Mouse (Mus musculus): Measurements from ENCODE around the gene Cdh13.

The Cdh13 gene

DNA sequence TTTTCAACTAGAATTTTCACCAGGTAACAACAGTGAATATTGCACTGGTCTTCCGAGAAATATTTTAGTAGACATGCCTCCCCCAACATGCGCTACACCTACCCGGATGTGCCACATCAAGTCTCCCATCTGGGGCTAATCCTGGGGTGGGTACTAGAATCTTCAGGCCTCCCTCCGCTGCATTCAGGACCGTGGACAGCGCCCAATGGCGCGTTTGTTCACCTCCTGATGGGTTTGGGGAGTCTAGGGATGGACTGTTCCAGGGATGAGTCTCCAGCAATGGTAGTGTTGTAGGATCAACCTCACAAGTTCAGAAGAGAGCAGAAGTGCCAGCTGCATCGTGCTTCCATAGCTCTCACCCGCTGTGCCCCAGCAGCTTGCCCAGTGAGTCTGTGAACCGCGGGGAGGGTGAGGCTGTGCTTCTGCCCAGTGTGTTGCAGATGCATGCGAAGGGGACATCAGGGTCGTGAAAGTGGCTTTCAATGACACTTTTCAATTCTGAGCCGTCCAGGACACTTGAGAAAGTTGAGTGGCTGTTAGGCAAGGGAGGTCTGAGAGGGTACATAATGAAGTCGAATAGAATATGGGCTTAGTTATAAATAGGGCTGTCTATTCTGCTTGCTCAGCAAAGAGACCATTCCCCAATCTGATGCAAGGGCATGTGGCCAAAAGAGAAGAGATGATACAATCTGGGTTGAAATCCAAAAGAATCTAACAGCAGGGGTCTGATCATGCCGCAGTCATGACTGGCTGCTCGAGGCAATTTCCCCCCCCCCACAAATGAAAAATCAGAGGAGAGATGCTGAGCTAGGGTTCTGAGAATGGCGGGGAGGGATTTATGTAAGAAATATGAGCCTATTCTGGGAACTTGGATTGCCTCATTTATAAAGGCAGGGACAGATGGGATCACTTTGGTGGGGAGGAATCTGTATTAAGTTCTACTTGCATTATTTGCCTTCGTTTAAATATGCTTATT, 668.5 kb downstream of the Cdh13 start:
- DNase-seq (ENCODE audit: low spot score): no peak

- DNase-seq (ENCODE audit: low spot score): no peak
Measured at GRCm38 (mm10) chr8:118956109-118956508, 672.6 kb downstream of the Cdh13 start.

DNA sequence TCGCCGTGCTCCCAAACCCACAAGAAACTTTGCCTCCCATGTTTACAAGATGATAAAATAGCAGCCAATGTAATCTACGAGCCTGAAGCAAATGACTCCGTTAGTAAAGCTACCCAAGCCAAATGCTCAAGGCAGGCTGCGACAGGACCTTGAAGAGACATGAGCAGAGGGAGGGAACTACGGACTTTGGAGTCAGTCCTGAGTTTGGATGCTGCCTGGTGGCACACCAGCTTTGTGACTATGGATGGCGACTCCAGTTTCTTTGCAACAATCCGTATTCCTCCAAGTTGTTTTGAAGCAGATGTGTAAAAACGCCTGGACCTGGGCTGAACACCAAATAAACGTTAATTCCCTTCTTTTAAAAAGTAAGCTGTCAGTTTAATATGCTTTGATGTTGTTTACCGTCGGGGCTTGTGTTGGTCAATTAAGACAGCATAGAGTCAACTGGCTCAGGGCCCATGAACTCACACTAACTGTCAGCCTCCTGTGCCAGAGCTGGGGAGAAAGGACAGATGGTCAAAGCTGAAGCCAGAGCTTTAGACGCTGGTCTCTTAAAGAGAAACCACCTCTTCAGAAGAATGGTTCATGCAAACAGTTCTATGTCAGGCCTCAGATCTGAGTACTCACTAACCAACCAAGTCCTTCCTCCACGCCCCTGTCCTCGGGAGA, 678.5 kb downstream of the Cdh13 start:
- no peak for DNase-seq (ENCODE audit: low spot score)

DNA sequence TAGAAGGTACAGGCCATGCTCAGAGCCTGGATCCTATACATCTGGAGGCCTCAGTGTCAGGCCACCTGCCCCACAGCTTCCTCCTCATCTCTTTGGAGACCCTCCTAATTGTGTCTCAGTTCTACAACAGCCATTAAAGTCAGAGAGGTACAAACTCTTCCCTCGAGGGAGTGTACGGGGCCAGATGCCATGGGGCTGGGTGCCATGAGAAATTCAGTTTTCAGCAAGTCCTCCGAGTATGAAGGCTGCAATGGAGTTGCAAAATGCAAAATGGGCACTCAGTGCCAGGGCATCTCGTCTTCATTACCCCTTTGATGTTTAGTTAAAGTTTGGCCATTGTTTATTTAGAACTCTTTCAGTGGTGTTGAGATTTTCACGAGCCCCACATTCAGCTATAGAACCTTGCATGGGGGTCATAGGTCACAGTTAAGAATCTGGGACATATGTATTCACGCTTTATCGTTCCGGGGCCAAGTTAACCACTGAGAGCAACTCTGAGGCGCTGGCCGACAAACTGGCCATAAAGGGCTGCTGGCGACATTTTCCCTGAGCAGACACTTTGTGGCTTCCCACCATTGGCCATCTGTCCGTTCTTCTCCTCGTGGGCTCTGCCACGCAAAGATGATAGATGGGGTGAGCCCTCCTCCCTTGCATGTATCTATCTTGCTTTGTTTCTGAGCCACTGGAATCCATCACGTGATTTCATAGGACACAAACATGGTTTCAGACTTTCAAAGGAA, 681.7 kb downstream of the Cdh13 start:
- DNase-seq (ENCODE audit: low spot score): no peak

GRCm38 (mm10) chr8:118968896-118969295, 685.4 kb downstream of the Cdh13 start:
- no peak for DNase-seq (ENCODE audit: low spot score)

- no peak for DNase-seq (ENCODE audit: low spot score)
Measured at GRCm38 (mm10) chr8:118979800-118980199, 696.3 kb downstream of the Cdh13 start.

DNA sequence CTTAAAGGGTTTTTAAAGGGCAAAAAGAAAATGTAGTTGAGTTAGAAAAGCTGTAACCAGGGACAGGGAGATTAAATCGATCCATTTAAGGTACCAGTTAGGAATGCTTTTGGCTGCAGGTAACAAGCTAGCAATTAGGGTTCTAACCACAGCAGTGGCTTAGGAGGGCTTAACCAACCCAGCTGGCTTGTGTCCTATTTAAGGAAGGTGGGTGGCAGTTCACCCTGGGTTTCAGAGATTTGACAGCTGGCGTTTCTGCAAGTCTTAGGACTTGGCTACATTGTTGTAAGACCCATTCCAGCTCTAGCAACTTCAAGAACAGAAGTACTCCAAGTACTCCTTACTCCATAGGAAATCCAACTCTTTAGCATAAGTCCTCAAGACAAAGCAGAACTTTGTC, 700.2 kb downstream of the Cdh13 start:
- no peak for DNase-seq (ENCODE audit: low spot score)

DNA sequence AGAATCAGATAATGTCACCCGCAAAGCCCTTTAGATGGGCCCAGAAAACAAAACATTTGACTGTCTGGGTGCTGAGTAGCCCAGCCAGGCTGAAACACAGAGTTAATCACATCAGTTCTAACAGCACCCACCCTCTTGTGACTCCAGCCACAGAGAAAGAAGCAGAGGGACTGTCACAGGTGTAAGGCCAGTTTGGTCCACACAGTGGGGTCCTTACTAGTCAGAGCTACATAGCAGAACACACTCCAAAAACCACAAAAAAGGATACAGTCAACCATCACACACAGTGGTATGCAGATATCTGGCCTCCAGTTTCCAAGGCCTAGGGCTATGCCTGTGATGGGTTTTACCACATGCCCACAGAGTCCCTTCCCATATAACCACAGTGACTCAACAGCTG, 703.3 kb downstream of the Cdh13 start:
- no peak for DNase-seq (ENCODE audit: low spot score)

- no peak for DNase-seq (ENCODE audit: low spot score)
Measured at GRCm38 (mm10) chr8:118995641-118996188, 712.2 kb downstream of the Cdh13 start.

DNA sequence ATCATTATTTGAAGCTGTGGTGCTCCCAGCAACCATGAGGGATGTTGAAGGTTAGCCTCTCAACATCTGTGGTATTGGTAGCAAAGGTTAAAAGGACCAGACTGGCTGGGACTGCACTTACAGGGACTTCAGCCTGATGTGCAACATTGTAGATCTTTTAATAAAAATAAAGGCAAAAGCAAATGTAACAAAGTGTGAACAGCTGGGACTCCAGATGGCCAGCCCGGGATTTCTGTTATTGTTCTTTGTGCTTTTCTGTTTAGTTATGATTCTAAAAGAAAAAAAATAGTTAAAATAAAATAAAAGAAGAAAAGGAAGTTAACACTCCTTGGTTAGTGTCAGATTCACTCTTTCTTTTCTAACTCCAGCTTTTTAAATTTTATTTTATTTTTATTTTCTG, 717.1 kb downstream of the Cdh13 start:
- DNase-seq (ENCODE audit: low spot score): no peak

GRCm38 (mm10) chr8:119004821-119005220, 721.3 kb downstream of the Cdh13 start:
- no peak for DNase-seq (ENCODE audit: low spot score)

GRCm38 (mm10) chr8:119018675-119019074, 735.1 kb downstream of the Cdh13 start:
- DNase-seq (ENCODE audit: low spot score): no peak

- no peak for DNase-seq (ENCODE audit: low spot score)
Measured at GRCm38 (mm10) chr8:119020781-119021180, 737.2 kb downstream of the Cdh13 start.

GRCm38 (mm10) chr8:119021478-119021877, 737.9 kb downstream of the Cdh13 start:
- no peak for DNase-seq (ENCODE audit: low spot score)

- DNase-seq (ENCODE audit: low spot score): no peak
Measured at GRCm38 (mm10) chr8:119022301-119022870, 738.9 kb downstream of the Cdh13 start.

- DNase-seq (ENCODE audit: low spot score): no peak
Measured at GRCm38 (mm10) chr8:119033398-119033797, 749.9 kb downstream of the Cdh13 start.

- no peak for DNase-seq (ENCODE audit: low spot score)
Measured at GRCm38 (mm10) chr8:119034037-119034436, 750.5 kb downstream of the Cdh13 start.

- DNase-seq (ENCODE audit: low spot score): no peak
Measured at GRCm38 (mm10) chr8:119035126-119035525, 751.6 kb downstream of the Cdh13 start.

DNA sequence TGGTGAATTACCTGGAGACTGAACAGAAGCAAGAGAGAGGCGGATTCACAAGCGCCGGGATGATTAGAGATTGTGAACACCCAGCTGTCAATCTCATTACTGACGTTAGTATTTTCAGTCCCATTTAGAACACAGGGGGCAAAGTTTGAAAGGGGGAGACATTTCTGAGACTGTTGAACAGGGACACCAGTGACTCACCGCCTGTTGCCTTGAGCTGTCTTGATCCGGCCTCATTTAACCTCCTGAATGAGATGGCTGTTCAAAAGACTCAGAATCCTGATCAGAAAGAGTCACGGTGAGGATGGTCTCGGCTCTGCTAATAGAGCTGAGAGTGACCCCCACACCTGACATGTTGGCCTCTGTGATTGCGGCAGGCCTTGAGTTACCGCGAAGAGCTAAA, 754.0 kb downstream of the Cdh13 start:
- no peak for DNase-seq (ENCODE audit: low spot score)

DNA sequence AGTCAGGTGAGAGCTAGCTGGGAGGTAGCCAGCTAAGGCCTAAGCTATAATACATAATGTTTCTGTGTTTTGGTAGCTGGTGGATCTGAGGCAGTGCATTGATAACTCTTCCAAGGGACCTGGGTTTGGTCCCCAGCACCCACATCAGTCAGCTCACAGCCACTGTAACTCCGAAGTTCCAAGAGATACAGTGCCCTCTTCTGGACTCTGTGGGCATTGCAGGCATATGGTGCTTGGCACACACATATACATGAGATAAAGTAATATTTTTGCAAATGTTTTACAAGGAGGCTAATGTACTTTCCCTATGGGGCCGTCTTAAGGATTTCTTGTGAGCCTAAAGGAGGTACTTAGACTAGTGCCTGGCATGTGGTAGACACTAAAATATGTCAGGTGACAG, 755.8 kb downstream of the Cdh13 start:
- no peak for DNase-seq (ENCODE audit: low spot score)

DNA sequence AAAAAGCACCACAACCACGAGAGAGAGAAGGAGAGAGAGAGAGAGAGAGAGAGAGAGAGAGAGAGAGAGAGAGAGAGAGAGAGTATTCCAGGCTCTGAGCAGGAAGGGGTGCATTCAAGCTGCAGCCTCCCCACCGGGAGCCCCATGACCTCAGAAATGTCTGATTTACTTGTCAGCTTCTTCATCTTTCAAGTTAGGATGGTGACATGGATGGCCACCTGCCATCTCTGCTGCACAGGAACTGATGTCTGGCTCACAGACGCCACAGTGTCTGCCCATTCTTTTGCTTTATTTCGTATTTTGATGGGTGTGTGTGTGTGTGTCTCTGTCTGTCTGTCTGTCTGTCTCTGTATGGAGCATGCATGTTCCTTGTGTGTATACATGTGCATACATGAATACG, 774.3 kb downstream of the Cdh13 start:
- no peak for DNase-seq (ENCODE audit: low spot score)

DNA sequence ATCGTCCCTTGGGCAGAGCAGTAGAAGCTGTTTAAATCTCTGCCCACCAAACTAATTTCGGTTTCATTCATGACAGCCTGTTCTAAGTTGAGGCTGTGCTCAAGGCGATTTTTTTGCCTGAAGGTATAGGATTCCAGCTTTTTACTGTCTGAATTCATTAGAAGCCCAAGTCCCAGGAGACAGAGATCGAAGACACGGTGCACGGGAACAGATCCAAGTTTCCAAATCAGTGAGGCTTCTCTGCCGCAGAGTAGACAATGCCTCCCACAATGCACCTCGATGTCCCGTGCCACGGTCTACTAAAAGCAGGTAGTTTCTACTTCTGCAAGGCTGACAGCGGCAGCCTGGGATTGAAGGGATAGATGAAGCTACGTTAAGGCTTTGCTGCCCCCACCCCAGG, 778.1 kb downstream of the Cdh13 start:
- no peak for DNase-seq (ENCODE audit: low spot score)

Data from urinary bladder, postnatal 10 days (tissue).